Mouse (Mus musculus): ENCODE data around the gene Slc25a44. TPM values are rescaled to one million over a fixed set of nuclear protein-coding genes. Genes with fewer than 3 reads are reported as not detected.

The Slc25a44 gene
- polyA plus RNA-seq (2012; rRNA removed) = 11.4 and 12.7 TPM in 2 replicates

GRCm38 (mm10) chr3:88424605-88425329 lies at the start of gene Slc25a44:
Gene Slc25a44, minus strand, starts transcription at chr3:88425139.

GRCm38 (mm10) chr3:88460983-88461696 lies 36.2 kb upstream of the Slc25a44 start, which contains the start of gene Sema4a:
Gene Sema4a, minus strand, starts transcription at chr3:88461182.

GRCm38 (mm10) chr3:88409741-88410644 lies 14.9 kb downstream of the Slc25a44 start, which contains the start of gene Pmf1:
Gene Pmf1, minus strand, starts transcription at chr3:88410331.

GRCm38 (mm10) chr3:88384364-88384763 lies 40.6 kb downstream of the Slc25a44 start, which contains the start of gene Bglap:
Gene Bglap, minus strand, starts transcription at chr3:88384464.

GRCm38 (mm10) chr3:88378599-88378998 lies 46.3 kb downstream of the Slc25a44 start, which contains the start of gene Bglap2:
Gene Bglap2, minus strand, starts transcription at chr3:88378699.

GRCm38 (mm10) chr3:88372643-88373042 lies 52.3 kb downstream of the Slc25a44 start, which contains the start of gene Bglap3:
Gene Bglap3, minus strand, starts transcription at chr3:88372743.

GRCm38 (mm10) chr3:88364337-88364736 lies 60.6 kb downstream of the Slc25a44 start, which contains the start of gene Paqr6:
Gene Paqr6, plus strand, starts transcription at chr3:88364584.

Other genes with a start within 250 kb of the Slc25a44 start
- 1.5 and 1.9 TPM in 2 replicates for gene Rhbg, start 170.4 kb downstream of the Slc25a44 start, polyA plus RNA-seq (2012; rRNA removed)
- 0.08 TPM in 1 of 2 replicates, not detected in the other for gene Gm38392, start 137.9 kb downstream of the Slc25a44 start, polyA plus RNA-seq (2012; rRNA removed)
- 2.2 and 2.4 TPM in 2 replicates for gene Tsacc, start 128.1 kb downstream of the Slc25a44 start, polyA plus RNA-seq (2012; rRNA removed)
- gene Cct3, start 128.0 kb downstream of the Slc25a44 start, polyA plus RNA-seq (2012; rRNA removed) = 116 and 118 TPM in 2 replicates
- 43.8 and 50.1 TPM in 2 replicates for gene Glmp, start 100.1 kb downstream of the Slc25a44 start, polyA plus RNA-seq (2012; rRNA removed)
- gene Tmem79, start 89.0 kb downstream of the Slc25a44 start, polyA plus RNA-seq (2012; rRNA removed) = 0.58 and 0.64 TPM in 2 replicates
- gene Smg5, start 88.9 kb downstream of the Slc25a44 start, polyA plus RNA-seq (2012; rRNA removed) = 22.9 and 25.4 TPM in 2 replicates
- 2.5 and 3.6 TPM in 2 replicates for gene Paqr6, start 60.6 kb downstream of the Slc25a44 start, polyA plus RNA-seq (2012; rRNA removed)
- 0.35 and 0.79 TPM in 2 replicates for gene Bglap3, start 52.4 kb downstream of the Slc25a44 start, polyA plus RNA-seq (2012; rRNA removed)
- not detected in 2 replicates for gene Bglap2, start 46.4 kb downstream of the Slc25a44 start, polyA plus RNA-seq (2012; rRNA removed)
- gene Bglap, start 40.7 kb downstream of the Slc25a44 start, polyA plus RNA-seq (2012; rRNA removed) = 0.16 TPM in 1 of 2 replicates, not detected in the other
- 38.9 and 40.2 TPM in 2 replicates for gene Pmf1, start 14.8 kb downstream of the Slc25a44 start, polyA plus RNA-seq (2012; rRNA removed)
- 30.0 and 30.8 TPM in 2 replicates for gene Sema4a, start 36.0 kb upstream of the Slc25a44 start, polyA plus RNA-seq (2012; rRNA removed)
- 37.0 and 37.6 TPM in 2 replicates for gene Lmna, start 84.8 kb upstream of the Slc25a44 start, polyA plus RNA-seq (2012; rRNA removed)
- 0.77 and 0.82 TPM in 2 replicates for gene Mex3a, start 107.3 kb upstream of the Slc25a44 start, polyA plus RNA-seq (2012; rRNA removed)
- gene Rab25, start 123.2 kb upstream of the Slc25a44 start, polyA plus RNA-seq (2012; rRNA removed) = 0.31 and 0.47 TPM in 2 replicates
- 90.5 and 102 TPM in 2 replicates for gene Lamtor2, start 127.9 kb upstream of the Slc25a44 start, polyA plus RNA-seq (2012; rRNA removed)
- gene Ubqln4, start 128.6 kb upstream of the Slc25a44 start, polyA plus RNA-seq (2012; rRNA removed) = 22.9 and 26.9 TPM in 2 replicates
- gene Ssr2, start 150.7 kb upstream of the Slc25a44 start, polyA plus RNA-seq (2012; rRNA removed) = 240 and 254 TPM in 2 replicates
- gene Arhgef2, start 180.8 kb upstream of the Slc25a44 start, polyA plus RNA-seq (2012; rRNA removed) = 9.6 and 11.4 TPM in 2 replicates
- not detected in 2 replicates for gene Rxfp4, start 228.0 kb upstream of the Slc25a44 start, polyA plus RNA-seq (2012; rRNA removed)

All from liver, embryonic 18 days (tissue).